Mouse (Mus musculus): Measurements from ENCODE around the gene Catip. TPM values are rescaled to one million over a fixed set of nuclear protein-coding genes. Genes with fewer than 3 reads are reported as not detected.
"Not testable (repeated sequence)": the region's sequence is repeated elsewhere in the genome, so short reads cannot be mapped to it uniquely, and the experiment has no call there.

The Catip gene
- polyA plus RNA-seq, 1 experiment from 2014 or later = 1.1 TPM

GRCm38 (mm10) chr1:74396456-74397222, 34.7 kb downstream of the Catip start:
- H3K4me2 ChIP-seq (ENCODE audit: low read depth, low read length) = peak overlapping the region; percentile 92
- peaks cover 16% of the 10 kb centered on the region for H3K36me3 ChIP-seq (ENCODE audit: control insufficient read depth, insufficient read depth)
- not testable (repeated sequence) for ATAC-seq (replicated peaks; ENCODE audit: extremely low read depth, insufficient read depth, low FRiP score); H3K9me3 ChIP-seq (replicated peaks; ENCODE audit: control insufficient read depth, low read length); H3K27me3 ChIP-seq (ENCODE audit: control insufficient read depth, insufficient read depth, low read length); H3K4me1 ChIP-seq (ENCODE audit: control insufficient read depth, insufficient read depth, low read length)
- peak overlapping the region; percentile 94 for H3K27ac ChIP-seq (ENCODE audit: low read length)
- 9% methylated on average over 11 of the region's 12 CpGs for WGBS
- H3K4me3 ChIP-seq (ENCODE audit: low read length) = peak overlapping the region; percentile 55
- peak overlapping the region; percentile 79; the same call in 1 of the 2 replicates for H3K9ac ChIP-seq (ENCODE audit: low read length)

GRCm38 (mm10) chr1:74397268-74397918, 35.5 kb downstream of the Catip start:
- WGBS = under 1% methylated on average over 41 of the region's 41 CpGs
- peak; percentile 92 for ATAC-seq (replicated peaks; ENCODE audit: extremely low read depth, insufficient read depth, low FRiP score)
- H3K27me3 ChIP-seq (ENCODE audit: control insufficient read depth, insufficient read depth, low read length) = no peaks in the 10 kb centered on the region

GRCm38 (mm10) chr1:74397919-74398451, 36.1 kb downstream of the Catip start:
- H3K4me2 ChIP-seq (ENCODE audit: low read depth, low read length) = peak overlapping the region; percentile 92
- peak; percentile 23 for ATAC-seq (replicated peaks; ENCODE audit: extremely low read depth, insufficient read depth, low FRiP score)
- no peaks in the 10 kb centered on the region for H3K27me3 ChIP-seq (ENCODE audit: control insufficient read depth, insufficient read depth, low read length)
- H3K4me1 ChIP-seq (ENCODE audit: control insufficient read depth, insufficient read depth, low read length) = peaks cover 6% of the 10 kb centered on the region
- H3K9ac ChIP-seq (ENCODE audit: low read length) = peak overlapping the region; percentile 79
- 6% methylated on average over 11 of the region's 11 CpGs for WGBS
- H3K4me3 ChIP-seq (ENCODE audit: low read length) = peak overlapping the region; percentile 55
- peak overlapping the region; percentile 94 for H3K27ac ChIP-seq (ENCODE audit: low read length)
- H3K36me3 ChIP-seq (ENCODE audit: control insufficient read depth, insufficient read depth) = peaks cover 16% of the 10 kb centered on the region
- H3K9me3 ChIP-seq (replicated peaks; ENCODE audit: control insufficient read depth, low read length) = no peaks in the 10 kb centered on the region

More at GRCm38 (mm10) chr1:74397268-74397918, 35.5 kb downstream of the Catip start:
- Histone ChIP-seq H3K9me3 (replicated peaks; ENCODE audit: control insufficient read depth, low read length) (no peaks in the 10 kb centered on the region), H3K4me1 (ENCODE audit: control insufficient read depth, insufficient read depth, low read length) (peaks cover 8% of the 10 kb centered on the region), H3K4me3 (ENCODE audit: low read length) (peak overlapping the region; percentile 55), H3K27ac (ENCODE audit: low read length) (peak overlapping the region; percentile 94), H3K36me3 (ENCODE audit: control insufficient read depth, insufficient read depth) (peaks cover 16% of the 10 kb centered on the region), H3K4me2 (ENCODE audit: low read depth, low read length) (peak overlapping the region; percentile 92), H3K9ac (ENCODE audit: low read length) (peak overlapping the region; percentile 79)

DNA sequence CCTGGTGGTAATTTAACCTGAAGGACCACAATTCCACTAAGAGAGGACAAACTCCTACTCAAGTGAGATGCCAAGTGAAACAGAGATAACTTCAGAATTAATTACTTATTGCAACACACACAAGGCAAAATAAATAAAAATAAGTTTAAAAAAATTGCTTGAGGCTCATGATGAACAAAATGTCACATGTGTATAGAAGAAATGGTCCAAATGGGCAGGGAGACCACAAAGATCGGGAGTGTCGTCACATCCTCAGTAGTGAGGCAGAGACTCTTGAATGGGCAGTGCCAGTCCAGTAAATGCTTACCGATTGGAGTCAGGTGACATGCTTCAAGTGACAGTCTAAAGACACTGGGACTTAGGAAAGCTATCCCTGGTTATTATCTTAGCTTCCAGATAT, 38.6 kb downstream of the Catip start:
- no peak overlapping the region for H3K4me2 ChIP-seq (ENCODE audit: low read depth, low read length)
- H3K27ac ChIP-seq (ENCODE audit: low read length) = no peak overlapping the region
- no peak overlapping the region for H3K9ac ChIP-seq (ENCODE audit: low read length)
- no peaks in the 10 kb centered on the region for H3K9me3 ChIP-seq (replicated peaks; ENCODE audit: control insufficient read depth, low read length)
- 76% methylated on average over 3 of the region's 3 CpGs for whole genome bisulfite sequencing
- H3K4me1 ChIP-seq (ENCODE audit: control insufficient read depth, insufficient read depth, low read length) = no peaks in the 10 kb centered on the region
- no peak overlapping the region for H3K4me3 ChIP-seq (ENCODE audit: low read length)
- H3K27me3 ChIP-seq (ENCODE audit: control insufficient read depth, insufficient read depth, low read length) = no peaks in the 10 kb centered on the region
- no peaks in the 10 kb centered on the region for H3K36me3 ChIP-seq (ENCODE audit: control insufficient read depth, insufficient read depth)
- no peak for ATAC-seq (replicated peaks; ENCODE audit: extremely low read depth, insufficient read depth, low FRiP score)

DNA sequence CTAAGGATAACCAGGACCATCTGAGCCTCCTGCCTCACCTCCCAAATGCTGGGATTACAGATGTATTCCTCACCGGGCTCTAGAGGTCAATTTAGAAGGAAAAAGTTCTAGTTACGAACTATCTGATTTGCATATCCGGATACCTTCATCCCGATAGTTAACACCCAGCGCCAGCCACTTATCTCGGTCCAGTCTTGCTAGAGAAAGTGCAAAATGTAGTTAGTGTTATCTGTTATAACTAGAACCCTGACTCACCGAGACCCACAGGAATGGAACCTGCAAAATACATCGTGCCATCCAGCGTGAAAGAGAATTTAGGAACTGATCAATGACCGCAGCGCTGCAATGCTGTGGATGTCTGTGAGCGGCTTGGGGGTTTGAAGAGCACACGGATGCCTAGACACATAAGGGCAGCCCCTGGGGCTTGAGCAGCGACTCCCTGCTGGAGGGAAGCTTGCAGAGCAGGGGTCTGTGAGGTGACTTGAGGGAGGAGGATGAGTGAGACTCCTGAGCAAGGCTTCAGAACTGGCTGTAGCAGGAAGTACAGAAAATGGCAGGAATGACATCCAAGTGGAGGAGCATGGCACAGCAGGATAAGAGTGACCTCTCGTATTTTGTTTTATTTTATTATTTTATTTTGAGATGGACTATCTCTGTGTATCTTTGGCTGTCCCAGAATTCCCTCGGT, 39.3 kb downstream of the Catip start:
- ATAC-seq (replicated peaks; ENCODE audit: extremely low read depth, insufficient read depth, low FRiP score) = no peak
- no peaks in the 10 kb centered on the region for H3K36me3 ChIP-seq (ENCODE audit: control insufficient read depth, insufficient read depth)
- no peaks in the 10 kb centered on the region for H3K4me1 ChIP-seq (ENCODE audit: control insufficient read depth, insufficient read depth, low read length)
- no peak overlapping the region for H3K4me3 ChIP-seq (ENCODE audit: low read length)
- H3K27me3 ChIP-seq (ENCODE audit: control insufficient read depth, insufficient read depth, low read length) = no peaks in the 10 kb centered on the region
- H3K9ac ChIP-seq (ENCODE audit: low read length) = no peak overlapping the region
- WGBS = 43% methylated on average over 16 of the region's 16 CpGs
- no peak overlapping the region for H3K4me2 ChIP-seq (ENCODE audit: low read depth, low read length)
- H3K27ac ChIP-seq (ENCODE audit: low read length) = no peak overlapping the region
- H3K9me3 ChIP-seq (replicated peaks; ENCODE audit: control insufficient read depth, low read length) = no peaks in the 10 kb centered on the region

- H3K27ac ChIP-seq (ENCODE audit: low read length) = no peak overlapping the region
- no peak overlapping the region for H3K4me3 ChIP-seq (ENCODE audit: low read length)
- H3K9ac ChIP-seq (ENCODE audit: low read length) = no peak overlapping the region
- no peaks in the 10 kb centered on the region for H3K4me1 ChIP-seq (ENCODE audit: control insufficient read depth, insufficient read depth, low read length)
- H3K4me2 ChIP-seq (ENCODE audit: low read depth, low read length) = no peak overlapping the region
- H3K36me3 ChIP-seq (ENCODE audit: control insufficient read depth, insufficient read depth) = no peaks in the 10 kb centered on the region
- H3K27me3 ChIP-seq (ENCODE audit: control insufficient read depth, insufficient read depth, low read length) = no peaks in the 10 kb centered on the region
- no peak for ATAC-seq (replicated peaks; ENCODE audit: extremely low read depth, insufficient read depth, low FRiP score)
- WGBS = 66% methylated on average over 4 of the region's 4 CpGs
- H3K9me3 ChIP-seq (replicated peaks; ENCODE audit: control insufficient read depth, low read length) = no peaks in the 10 kb centered on the region
Observed at GRCm38 (mm10) chr1:74404206-74404605, 42.3 kb downstream of the Catip start.

GRCm38 (mm10) chr1:74408589-74409504, 46.9 kb downstream of the Catip start, which contains the start of gene Vil1:
Vil1 (plus strand) TSS chr1:74409376.
- ATAC-seq (replicated peaks; ENCODE audit: extremely low read depth, insufficient read depth, low FRiP score) = no peak
- WGBS = 56% methylated on average over 14 of the region's 15 CpGs
- Histone ChIP-seq H3K27me3 (ENCODE audit: control insufficient read depth, insufficient read depth, low read length) (no peaks in the 10 kb centered on the region), H3K27ac (ENCODE audit: low read length) (no peak within 1 kb of the TSS), H3K4me1 (ENCODE audit: control insufficient read depth, insufficient read depth, low read length) (no peaks in the 10 kb centered on the region), H3K4me3 (ENCODE audit: low read length) (no peak within 1 kb of the TSS), H3K9me3 (replicated peaks; ENCODE audit: control insufficient read depth, low read length) (no peaks in the 10 kb centered on the region), H3K9ac (ENCODE audit: low read length) (no peak within 1 kb of the TSS), H3K4me2 (ENCODE audit: low read depth, low read length) (no peak within 1 kb of the TSS), H3K36me3 (ENCODE audit: control insufficient read depth, insufficient read depth) (no peaks in the 10 kb centered on the region)

DNA sequence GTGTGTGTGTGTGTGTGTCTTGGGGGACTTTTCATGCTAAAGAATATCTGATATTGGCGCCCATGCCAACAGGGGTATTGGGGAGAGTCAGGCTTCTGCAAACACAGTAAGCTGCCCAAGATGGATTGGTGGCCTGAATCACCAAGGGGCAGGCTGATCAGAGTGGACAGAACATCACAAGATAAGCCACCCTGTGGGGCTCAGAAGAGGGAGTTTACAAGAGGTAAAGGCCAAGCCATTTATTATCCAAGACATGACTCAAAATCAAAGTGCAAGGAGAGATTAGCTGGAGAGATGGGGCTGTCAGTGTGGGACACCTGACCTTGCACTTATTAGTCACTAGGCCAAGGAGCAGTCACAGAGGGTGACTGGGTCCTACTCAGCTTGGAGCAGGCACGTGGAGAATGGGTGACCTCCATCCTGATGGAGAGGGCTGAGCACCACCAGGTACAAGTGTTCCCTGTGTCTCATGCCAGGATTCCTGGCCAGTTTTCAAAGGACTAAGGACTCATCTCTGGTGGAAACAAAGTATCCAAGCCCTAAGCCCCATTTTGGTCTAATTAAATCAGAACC, 49.9 kb downstream of the Catip start:
- Histone ChIP-seq H3K4me2 (ENCODE audit: low read depth, low read length) (no peak overlapping the region), H3K4me3 (ENCODE audit: low read length) (no peak overlapping the region), H3K27ac (ENCODE audit: low read length) (no peak overlapping the region), H3K9me3 (replicated peaks; ENCODE audit: control insufficient read depth, low read length) (no peaks in the 10 kb centered on the region), H3K9ac (ENCODE audit: low read length) (no peak overlapping the region), H3K27me3 (ENCODE audit: control insufficient read depth, insufficient read depth, low read length) (no peaks in the 10 kb centered on the region), H3K4me1 (ENCODE audit: control insufficient read depth, insufficient read depth, low read length) (no peaks in the 10 kb centered on the region), H3K36me3 (ENCODE audit: control insufficient read depth, insufficient read depth) (no peaks in the 10 kb centered on the region)
- 49% methylated on average over 2 of the region's 2 CpGs for WGBS
- no peak for ATAC-seq (replicated peaks; ENCODE audit: extremely low read depth, insufficient read depth, low FRiP score)
